Mouse (Mus musculus): Measurements from ENCODE around the gene Prss22. TPM values are rescaled to one million over a fixed set of nuclear protein-coding genes. Genes with fewer than 3 reads are reported as not detected.

Gene Prss22
- not detected for total RNA-seq (2021)
- long read RNA-seq, experiment 1: 0 reads
- long read RNA-seq, experiment 2: 0 reads

DNA sequence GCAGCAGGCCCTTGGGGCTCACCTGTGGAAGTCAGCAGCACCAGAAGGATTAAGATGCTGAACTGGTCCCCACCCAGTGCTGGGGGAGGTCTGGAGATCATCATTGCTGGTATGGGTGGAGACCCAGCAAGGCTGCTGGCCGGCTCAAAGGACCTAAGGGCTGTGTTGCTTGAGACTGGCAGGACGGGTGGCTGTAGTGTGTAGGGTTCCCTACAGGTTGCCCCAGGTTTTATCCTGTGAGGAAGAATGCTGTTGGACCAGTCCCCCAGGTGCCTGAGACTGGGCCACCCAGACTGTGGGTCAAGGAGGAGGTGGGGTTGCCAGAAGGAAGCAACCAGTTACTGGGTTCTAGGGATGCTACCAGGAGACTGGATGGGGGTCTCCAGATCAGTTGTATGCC is at the start of gene Prss22:
TSS of gene Prss22 (minus strand) at position 200 of the 400 bp plus-strand sequence.
- DNase-seq: no peak

- DNase-seq: no peak
Measured at GRCm38 (mm10) chr17:24046026-24046425, 48.1 kb upstream of the Prss22 start.

GRCm38 (mm10) chr17:24045608-24046007 is 47.7 kb upstream of the Prss22 start:
- DNase-seq: no peak

GRCm38 (mm10) chr17:24044482-24044881 is 46.6 kb upstream of the Prss22 start:
- no peak for DNase-seq

GRCm38 (mm10) chr17:24037844-24038243 is 39.9 kb upstream of the Prss22 start, which contains the start of gene Prss27:
Gene Prss27 (plus strand): TSS chr17:24038144.
- no peak for DNase-seq

GRCm38 (mm10) chr17:24037360-24037759 is 39.5 kb upstream of the Prss22 start:
- DNase-seq: no peak

DNA sequence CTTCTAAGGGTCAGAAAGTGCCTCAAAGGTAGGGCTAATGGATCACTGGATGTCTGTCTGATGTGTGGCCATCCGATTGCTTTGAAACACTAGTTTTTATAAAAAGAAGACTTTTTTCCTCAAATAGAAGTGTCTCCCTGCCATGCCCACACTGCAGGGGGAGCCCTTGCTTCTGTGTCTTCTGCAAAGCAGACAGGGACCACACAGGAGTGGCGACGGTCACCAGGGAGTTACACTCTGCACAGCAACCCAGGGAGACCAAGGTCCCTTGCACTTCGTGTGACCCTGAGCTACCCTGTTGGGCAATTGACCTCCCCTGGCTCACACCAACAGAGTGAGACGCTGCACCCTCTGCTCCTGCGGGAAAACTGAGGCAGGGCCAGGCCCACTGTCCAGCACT is 39.1 kb upstream of the Prss22 start:
- DNase-seq: no peak

DNA sequence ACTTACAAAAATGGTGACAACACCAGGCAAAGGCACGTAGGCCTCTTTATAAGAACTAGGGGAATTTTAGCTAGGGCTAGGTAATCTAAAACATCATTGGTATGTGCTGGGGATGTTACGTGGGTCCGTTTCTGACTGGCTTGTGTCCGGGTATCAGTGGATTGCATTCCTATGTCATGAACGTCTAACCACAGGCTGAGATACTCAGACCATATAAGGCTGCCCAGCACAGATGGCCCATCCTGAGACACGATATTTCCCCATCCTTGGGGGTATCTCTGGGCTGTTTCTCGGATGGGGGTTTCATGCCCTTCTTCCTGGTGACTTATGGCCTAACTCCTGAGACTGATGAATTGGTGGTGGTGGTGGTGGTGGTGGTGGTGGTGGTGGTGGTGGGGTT is 37.2 kb upstream of the Prss22 start:
- no peak for DNase-seq

- DNase-seq: no peak
Measured at GRCm38 (mm10) chr17:24030551-24030950, 32.7 kb upstream of the Prss22 start.

DNA sequence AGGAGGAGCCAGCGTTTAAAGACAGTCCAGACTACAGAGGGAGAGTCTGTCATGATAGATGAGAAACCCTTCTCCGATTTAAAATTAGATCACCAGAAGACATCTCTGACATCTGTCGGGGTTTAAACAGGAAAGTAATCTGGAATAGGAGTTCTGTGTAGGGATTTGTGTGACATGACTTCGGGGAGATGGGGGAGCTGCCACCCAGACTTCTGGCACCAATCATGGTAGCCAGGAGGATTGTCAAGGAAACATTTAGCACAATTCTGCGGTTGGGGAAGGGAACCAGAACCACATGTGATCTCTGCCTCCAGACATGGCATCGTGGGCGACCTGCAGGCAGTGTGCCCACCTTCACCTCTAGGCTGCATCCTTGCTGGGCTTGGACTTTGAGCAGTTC is 31.6 kb upstream of the Prss22 start:
- no peak for DNase-seq

DNA sequence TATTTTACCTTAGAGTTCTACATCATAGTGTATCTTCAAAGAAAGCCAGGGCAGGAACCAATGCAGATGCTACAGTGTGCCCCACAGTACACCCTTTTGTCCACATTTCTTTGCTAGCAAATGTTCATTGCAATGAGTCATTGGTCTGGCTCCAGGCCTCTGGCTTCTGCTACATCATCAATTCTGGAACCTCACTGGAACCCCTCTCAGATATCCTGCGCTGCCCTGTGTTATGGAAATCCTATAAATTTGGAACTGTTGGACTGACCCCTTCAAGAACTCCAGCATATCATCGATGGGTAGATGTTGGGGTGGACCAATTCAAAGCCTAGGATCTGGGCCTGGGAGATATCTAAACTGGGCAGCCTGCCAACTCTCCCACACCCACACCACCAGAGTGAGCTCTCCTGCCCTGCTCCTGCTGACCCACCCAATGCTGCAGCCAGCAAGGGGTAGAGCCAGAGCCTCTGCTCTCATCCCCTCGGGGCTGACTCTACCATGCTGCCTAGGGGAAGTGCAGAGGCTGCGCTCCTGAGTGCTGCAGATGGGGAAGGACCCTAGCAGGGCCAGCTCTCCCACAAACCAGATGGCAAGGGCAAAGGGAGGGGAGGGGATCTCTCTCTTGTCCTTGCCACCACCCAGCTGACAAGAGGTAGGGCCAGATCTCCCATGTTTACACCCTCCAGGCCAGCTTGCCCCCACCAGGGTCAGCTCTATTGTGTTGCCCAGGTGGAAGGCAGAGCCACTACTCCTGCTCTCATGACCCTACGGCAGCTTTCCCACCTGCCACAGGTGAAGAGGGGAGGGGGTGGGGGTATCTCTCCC is 23.7 kb upstream of the Prss22 start:
- DNase-seq: no peak

DNA sequence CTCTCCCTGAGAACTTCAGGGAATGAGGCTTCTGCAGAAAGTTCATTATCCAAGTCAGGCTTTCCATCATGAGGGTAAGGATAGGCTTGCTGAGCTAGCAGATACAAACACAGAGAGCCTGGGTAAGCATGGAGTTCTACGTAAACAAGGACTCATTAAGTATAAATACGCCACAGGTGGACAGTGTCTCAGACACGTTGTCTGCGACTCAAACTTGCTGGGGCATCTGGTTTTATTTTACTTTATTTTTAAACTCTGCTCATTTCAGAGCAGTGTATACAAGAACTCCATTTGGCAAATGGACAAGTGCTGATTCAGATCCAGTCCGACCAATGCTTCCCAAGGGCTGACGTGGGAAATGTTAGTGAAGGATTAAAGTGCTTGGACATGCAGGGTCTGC is 22.8 kb upstream of the Prss22 start:
- no peak for DNase-seq

- no peak for DNase-seq
Measured at GRCm38 (mm10) chr17:24015727-24016126, 17.8 kb upstream of the Prss22 start.

DNA sequence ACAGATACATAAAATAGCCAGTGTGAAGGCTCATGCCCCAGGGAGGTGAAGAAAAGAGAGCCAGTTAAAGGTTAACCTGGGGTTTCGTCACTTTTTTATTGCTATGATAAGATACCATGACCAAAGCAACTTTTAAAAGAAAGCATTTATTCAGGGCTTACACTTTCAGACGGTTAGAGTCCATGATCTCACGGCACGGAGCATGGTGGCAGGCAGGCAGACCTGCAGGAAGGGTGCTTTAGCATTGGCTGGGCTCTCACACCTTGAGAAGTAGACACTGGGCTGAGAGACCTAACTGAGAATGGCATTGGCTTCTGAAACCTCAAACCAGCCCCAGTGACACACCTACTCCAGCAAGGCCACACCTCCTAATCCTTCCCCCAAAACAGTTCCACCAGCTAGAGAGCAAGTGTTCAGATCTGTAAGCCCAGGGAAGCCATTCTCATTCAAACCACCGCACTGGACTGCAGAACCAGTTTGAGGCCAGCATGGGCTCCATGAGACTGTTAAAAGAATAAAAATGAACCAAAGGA is 16.6 kb upstream of the Prss22 start:
- DNase-seq: no peak

DNA sequence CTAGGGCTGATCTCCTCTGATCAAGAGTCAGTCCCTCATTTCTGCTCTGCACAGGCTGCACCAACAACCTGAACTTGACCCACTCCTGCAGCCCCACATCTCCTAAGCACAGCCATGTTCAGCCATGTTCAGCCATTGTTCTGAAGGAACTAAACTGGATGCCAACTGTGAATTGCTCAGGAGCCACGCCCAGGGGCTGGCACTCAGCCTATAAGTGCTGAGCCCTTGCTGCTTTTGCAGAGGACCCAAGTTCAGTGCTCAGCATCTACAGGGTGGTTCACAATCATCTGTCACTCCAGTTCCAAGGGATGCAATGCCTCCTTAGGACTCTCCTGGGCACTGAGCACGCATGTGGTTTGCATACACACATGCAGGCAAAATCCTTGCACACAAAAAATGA is 15.0 kb upstream of the Prss22 start:
- DNase-seq: no peak

- no peak for DNase-seq
Measured at GRCm38 (mm10) chr17:24009617-24010016, 11.7 kb upstream of the Prss22 start.

GRCm38 (mm10) chr17:24008105-24008504 is 10.2 kb upstream of the Prss22 start:
- no peak for DNase-seq

DNA sequence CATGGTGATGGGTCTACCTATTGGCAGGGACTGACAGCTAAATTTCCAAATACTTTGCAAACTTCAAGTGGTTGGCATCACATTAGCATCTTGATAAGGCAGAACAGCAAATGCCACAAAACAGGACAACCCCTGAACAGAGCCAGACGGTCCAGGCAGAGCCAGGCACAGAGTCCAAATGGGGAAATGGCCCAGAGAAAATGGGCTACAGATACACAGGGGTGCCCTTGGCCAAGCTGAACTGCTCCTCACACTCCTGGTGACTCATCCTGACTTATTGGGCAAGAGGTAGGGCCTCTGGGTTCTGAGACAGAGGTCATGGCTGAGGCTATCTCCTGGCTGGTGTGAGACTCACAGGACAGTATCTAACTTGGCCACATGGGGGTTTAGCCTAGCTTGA is 9.5 kb upstream of the Prss22 start:
- DNase-seq: no peak

DNA sequence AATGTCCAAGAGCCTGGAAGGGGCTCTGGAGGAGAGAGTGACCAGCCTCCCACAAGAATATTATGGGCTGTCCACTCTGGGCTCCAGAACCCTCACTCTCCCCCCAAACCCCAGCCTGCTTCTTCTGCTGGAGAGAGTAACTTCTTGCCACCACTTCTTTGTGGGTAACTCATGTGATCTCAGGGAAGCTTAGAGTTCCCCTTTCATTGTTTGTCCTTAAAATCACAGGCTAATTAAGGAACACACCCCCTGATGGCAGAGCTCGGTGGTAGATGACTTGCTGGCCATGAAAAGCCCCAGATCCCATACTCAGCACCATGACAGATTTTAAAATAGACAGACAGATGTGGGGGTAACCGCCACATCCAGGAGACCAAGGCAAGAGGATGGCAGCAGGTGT is 9.0 kb upstream of the Prss22 start:
- no peak for DNase-seq

DNA sequence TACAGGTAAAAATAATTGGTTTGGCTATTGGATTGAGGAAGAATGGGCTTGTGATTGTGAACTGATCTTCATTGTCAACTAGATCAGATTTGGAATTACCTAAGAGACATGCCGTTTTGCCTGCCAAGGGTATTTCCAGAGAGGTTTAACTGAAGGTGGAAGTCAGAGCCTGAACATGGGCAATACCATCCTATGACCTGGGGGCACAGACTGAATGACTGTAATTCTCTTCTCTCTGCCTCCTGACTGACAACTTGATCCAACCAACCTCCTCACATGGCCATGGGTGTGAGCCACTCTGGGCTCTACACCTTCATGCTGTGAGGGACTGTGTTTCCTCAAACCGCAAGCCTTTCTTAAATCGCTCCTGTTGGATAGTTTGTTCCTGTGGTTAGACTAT is 7.1 kb upstream of the Prss22 start:
- no peak for DNase-seq

DNA sequence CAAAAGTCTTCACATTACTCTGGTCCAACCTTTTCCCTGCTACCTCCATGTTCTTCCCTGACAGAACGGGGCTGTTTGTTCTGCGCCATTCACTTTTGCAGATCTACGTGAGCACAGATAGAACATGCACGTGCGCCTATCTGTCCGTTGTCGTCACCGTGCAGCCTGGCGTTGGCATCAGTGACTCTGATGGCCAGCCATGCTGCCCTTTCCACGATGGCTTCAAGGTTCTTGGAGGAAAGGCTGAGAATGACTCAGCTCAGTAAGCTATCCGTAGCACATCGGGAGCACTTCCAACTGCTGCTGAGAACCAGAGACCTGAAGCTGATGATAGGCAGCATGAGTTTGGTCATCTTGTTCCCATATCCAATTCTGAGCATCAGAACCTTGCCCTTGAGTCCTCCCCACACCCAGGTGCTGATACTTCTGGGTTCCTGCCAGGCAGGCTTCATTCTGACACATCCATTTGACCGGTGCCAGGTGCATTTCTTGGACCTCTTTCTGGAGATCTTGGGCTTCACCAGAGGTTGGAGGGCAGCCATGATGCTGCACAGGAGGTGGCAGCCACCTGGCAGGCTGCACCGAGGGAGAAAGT is 6.3 kb upstream of the Prss22 start:
- no peak for DNase-seq

DNA sequence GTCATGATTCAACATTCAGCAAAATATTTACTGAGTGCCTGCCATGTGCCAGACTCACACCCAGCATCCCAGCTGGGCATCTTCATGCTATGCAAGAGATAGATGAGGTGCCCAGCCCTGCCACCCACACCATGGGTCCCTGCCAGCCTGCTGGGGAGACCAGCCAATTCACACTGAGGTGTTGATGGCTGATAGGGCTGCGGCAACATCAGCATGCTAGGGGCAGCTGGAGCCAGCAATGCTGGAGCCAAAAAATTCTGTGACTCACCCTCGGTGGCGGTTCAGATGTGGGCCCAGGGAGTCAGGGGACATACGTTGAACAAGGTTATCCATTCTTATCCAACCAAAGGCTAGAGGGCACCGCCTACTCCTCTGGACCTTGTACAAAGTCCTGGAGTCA is 2.5 kb upstream of the Prss22 start:
- peak; percentile 36 for DNase-seq

DNA sequence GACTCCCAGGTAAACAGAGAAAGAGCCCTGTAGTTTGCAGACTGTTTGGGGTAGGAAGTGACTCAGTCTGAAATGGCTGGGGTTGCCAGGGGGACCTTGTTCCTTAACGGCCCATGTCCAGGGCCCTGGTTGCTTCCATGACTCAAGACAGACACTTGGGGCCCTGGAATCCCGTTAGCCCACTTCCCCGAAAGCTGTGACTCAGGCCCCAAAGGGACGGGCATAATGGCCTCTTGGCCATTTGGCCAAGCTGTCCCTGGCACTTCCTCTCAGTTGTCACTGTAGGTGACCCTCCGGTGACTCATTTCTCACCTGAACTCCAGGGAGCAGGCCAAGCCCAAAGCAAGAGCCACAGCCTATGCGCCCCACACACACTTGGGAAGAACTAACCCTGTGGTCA is 483 bp upstream of the Prss22 start:
- no peak for DNase-seq

DNA sequence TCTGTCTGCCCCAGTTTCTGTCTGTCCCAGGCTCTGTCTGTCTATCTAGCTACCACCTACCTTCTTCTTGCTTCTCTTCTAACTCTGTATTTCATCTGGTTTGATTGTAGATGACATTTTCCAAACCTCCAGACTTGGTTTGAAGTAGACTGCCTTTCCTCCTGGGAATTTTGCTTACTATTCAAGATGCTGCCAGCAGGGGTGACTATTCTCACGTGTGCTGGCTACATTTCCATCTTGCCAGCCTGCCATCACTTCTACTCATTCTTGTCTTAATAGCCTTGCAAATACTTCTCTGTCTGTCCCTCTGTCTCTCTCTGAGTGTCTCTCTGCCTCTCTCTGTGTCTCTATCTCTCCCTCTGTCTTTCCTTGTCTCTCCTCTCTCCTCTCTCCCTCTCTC is 2.5 kb downstream of the Prss22 start:
- DNase-seq: no peak
